Mouse (Mus musculus) right cerebral cortex, adult 2 months (tissue): ENCODE data around the gene Wrap73.
A peak's percentile ranks its signal among the peaks of the same experiment; 100 is the strongest.

ENCODE experiments used
- DNase-seq, 2 experiments: peaks; one replicate each; pipeline ENCODE4 v3.0.0; 2021 to 2022; ENCODE audit warnings: low spot score in 2 of 2

Gene Wrap73

GRCm38 (mm10) chr4:154142211-154143040, at the start of gene Wrap73:
Gene Wrap73, plus strand, starts transcription at chr4:154142372.
- DNase-seq = peak; percentile 88 to 89

DNA sequence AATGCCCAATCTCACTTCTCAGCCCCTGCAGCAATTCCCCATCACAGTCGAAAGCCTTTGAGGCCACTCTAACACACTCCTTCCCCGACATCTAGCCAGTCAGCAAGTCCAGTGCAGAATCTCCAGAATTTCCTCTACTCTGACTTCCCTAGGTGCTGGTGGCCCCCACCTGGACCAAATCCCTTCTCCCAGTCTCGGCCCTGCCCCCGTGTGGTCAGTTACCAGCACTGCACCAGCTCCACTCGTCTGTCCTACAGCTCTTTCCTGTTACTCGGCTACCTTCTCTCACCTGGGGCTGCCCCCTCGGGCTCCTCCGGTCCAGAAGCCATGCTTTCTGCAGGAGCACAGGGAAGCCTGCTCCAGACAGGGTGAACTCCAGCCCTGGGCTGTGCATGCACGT, 49.0 kb upstream of the Wrap73 start:
- DNase-seq = peak; percentile 31 to 64

DNA sequence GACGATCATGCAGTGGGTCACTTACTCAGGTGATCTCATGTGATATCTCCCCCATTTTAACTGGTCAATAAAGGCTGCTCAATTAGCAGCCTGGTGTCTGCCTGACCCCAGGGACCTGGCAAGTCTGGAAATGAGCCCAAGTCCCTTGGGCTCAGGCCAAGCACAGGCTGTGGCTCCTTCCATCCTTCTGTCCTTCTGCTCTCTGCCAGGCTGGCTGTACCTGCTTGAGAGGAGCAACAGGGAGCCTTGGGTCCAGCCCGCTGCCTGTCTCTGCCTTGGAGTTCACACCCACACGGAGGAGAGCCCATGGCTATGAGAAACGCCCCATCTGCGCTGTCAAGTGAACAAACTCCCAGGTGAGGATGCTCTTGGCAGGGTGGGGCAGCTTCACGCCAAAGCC, 46.1 kb upstream of the Wrap73 start:
- DNase-seq = no peak

DNA sequence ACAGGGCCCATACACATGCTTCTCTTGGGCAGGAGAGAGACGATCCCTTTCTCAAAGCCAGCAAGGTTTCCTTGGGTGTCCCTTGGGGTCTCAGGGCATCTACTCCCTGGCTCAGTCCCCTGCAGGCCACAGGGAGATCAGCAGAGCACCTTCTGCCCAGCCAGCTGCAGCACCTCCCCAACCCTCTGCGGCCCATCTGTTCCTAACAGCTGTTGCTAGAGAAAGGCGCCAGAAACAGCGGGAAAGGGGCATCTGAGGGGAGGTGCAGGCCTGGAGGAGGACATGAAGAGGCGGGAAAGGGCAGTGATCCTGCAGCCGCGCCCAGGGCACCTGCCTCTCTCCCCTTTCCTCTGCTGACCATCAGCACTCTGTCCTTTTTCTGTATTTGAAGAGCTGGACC, 42.8 kb upstream of the Wrap73 start:
- DNase-seq = no peak

DNA sequence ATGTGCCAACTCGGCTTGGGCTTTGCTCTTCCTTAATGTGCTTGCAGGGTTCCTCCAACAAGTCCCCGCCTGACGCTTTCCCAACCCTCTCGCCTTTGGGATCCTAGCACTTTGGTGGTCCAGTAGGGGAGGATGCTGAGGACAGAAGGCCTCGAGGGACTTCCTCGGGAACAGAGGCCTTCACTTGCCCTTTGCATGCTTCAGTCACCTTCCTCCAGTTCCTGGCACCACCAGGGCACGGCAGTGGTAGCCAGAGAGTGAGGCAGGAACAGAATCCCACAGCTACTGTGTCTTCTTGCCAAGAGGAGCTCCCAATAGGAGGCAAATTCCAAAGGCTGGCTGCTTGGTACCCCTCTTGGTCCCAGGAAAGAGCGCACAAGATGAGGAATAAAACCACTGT, 38.8 kb upstream of the Wrap73 start:
- no peak for DNase-seq

DNA sequence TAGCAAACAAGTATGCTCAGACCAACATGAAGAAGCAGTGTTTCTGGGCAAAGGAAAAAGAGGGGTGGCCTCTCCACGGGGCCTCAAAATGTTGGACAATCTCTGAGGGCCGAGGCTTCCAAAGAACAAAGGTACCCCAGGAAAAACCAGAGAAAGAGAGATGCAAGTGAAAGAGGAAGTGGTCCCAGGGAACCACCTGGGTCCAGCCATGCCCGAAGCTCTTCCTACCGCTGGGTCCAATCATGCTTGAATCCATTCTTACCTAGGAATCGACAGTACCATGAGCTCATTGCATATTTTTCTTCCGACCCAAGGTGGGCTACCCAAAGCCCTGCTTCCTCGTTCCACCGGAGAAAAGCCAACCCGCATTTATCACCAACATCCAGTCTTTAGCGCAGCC, 38.3 kb upstream of the Wrap73 start:
- DNase-seq = no peak

- peak; percentile 58 to 60 for DNase-seq
Observed at GRCm38 (mm10) chr4:154105381-154106001, 36.7 kb upstream of the Wrap73 start.

GRCm38 (mm10) chr4:154106497-154107061, 35.6 kb upstream of the Wrap73 start:
- no peak for DNase-seq

DNA sequence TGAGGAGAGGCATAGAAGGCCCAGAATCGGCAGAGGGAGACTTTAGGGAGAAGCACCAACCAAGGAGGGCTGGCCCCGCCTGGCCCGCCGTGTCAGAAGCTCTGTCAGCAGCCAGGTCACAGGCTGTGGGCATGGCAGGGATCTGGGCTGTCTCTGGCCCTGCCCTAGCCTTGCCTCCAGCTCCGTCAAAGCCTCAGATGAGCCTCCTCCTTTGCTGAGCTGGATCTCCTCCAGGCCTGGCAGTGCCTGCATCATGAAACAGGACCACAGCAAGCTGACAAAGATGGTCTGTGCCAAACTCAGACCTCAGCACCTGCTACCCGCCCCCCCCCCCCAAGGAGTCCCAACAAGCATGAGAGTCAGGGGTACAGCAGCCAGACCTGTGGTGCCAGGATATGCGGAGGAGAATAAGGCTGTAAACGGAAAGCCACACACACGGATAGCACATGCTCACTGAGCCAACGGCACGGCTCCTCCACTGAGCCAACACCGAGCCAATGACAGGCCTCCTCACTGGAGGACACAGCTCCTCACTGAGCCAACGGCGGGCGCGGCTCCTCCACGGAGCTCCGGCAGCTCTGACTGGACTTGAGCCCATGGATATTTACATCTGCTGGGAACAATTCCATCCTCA, 32.8 kb upstream of the Wrap73 start:
- DNase-seq = peak; percentile 35 to 36

DNA sequence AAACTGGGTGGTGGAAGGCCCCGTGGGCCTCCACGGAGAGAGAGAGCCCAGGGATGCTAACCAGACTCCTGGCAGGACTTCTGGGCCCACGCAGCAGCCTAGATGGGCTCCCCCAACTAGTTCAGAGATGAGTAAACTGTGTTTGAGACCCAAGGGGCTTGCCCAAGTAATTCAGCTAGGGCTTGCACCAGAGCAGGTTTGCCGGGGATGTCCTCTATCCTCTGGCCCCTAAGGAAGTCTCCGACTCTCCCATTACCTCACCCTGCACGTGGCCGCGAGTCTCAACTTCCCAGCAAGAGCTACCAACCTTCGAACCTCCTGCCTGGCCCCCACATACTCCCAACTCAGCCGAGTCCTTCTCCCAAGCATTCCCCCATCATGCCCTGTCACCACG, 32.3 kb upstream of the Wrap73 start:
- DNase-seq = no peak

- DNase-seq = no peak
Observed at GRCm38 (mm10) chr4:154116421-154116820, 25.8 kb upstream of the Wrap73 start.

DNA sequence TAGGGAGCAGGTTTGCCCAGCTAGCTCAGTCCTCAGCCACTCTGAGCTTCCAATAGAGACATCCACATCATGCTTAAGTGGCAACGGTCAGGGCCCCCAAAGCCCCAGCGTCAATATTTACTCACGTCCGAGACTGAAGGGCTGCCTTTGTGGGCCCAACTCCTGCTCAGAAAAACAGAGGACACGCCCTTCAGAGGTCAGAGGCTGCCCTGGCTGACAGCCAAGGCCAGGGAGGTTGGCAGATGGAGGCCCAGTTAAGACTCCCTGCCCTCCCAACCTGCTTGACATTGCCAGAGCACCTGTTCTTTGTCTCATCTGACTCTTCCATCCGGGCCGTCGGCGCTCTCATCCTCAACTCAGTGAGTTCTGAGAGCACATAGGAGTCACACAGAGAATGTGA, 23.4 kb upstream of the Wrap73 start:
- no peak for DNase-seq

DNA sequence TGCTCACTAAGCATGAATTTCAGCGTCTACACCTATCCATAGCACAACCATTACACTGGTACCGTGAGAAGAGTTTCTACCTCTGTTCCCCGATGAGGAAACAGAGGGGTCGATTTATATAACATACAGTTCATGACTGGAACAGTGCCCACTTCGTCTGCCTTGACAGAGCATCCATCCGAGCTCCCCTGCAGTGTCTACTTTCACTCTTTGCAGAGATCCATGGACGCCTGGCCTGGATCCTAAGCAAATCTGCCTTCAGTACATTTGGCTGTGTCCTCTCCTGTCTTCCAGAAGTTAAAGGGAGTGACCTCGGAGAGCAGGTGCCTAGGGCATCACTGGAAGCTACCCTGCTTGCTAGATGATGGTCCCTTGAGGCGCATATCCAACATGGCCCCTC, 23.0 kb upstream of the Wrap73 start:
- DNase-seq = no peak

GRCm38 (mm10) chr4:154121800-154122199, 20.4 kb upstream of the Wrap73 start:
- DNase-seq = no peak

DNA sequence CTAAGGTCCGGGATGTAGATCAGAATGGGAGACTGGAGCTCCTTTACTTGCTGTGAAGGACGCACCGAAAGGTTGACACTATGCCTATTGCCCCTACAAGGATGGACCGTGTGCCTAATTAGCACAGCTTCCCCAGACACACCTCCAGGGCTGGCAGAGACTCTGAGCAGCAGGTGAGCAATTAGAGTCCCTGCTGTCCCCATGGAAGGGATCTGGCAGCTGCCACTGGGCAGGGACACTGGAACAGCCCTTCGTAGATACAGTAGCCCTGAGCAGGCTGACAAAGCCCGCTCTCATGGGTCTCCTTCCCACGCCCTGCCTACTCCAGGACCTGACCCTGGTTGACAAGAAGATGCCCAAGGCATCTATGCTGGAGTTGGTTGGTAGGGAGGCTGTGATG, 19.8 kb upstream of the Wrap73 start:
- DNase-seq = no peak

DNA sequence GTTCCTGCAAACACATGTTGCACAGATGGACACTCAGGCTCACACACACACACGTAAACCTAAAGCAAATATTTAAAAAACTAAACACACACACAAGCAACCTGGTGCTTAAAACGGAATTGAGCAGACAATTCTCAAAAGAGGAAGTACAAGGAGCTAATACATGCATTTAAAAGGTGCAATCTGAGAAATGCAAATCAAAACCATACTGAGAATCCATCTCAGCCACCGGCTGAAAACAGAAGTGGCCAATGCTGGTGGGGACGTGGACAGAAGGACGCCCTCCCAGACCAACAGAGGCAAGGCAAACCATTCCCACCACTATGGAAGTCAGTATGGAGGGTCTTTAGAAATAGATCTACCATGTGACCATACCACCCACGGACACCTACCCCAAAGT, 18.6 kb upstream of the Wrap73 start:
- DNase-seq = no peak

GRCm38 (mm10) chr4:154125202-154125601, 17.0 kb upstream of the Wrap73 start:
- DNase-seq = no peak

DNA sequence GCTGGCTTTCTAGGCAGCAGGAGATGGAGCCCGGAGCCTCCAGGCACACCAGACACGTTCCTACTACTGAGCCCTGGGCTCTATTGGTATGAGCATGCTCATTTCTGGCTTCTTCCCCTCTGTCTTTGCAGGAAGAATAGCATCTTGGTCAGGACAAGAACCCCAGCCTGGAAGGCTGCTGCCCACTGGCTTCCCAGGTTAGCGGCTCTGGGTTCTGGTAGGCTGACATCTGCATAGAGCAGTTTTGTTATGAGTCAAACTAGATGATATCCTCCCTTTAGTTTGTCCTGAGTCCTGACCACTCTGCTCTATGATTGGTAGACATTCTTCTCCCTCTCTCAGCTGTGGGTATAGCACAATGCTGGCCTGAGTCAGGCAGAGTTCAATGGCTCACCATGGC, 14.9 kb upstream of the Wrap73 start:
- DNase-seq = no peak

GRCm38 (mm10) chr4:154129950-154130349, 12.2 kb upstream of the Wrap73 start:
- no peak for DNase-seq

GRCm38 (mm10) chr4:154131894-154132293, 10.3 kb upstream of the Wrap73 start:
- no peak for DNase-seq

GRCm38 (mm10) chr4:154134803-154135202, 7.4 kb upstream of the Wrap73 start:
- DNase-seq = no peak

DNA sequence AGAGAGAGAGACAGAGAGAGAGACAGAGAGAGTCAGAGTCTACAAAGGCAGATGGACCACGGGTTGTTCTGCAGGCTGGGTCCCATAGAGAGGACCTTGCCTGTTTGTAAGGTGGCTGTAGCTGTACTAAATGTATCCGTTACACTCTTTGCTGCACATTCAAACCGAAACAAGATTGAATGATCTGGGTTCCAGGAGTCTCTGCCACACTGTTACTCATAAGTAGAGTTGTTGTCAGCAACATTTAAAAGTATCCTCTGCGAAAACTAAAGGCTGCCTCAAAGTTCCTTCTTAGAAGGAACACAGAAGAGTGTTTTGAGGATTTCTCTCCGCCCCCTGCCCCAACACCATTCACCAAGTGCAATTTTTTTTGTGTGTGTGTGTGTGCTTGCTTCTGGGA, 5.0 kb upstream of the Wrap73 start:
- DNase-seq = no peak
